Mouse (Mus musculus): Measurements from ENCODE around the gene Cldn16.

- no peak for TF ChIP-seq POLR2A (IDR thresholded peaks at IDR 0.05; ENCODE audit: extremely low read depth, insufficient read depth, low read length)
- no peak for TF ChIP-seq CTCF (IDR thresholded peaks at IDR 0.05; ENCODE audit: low read depth, low read length)
Measured at GRCm38 (mm10) chr16:26430246-26430645, 32.7 kb upstream of the Cldn16 start.

Measured in liver, adult 2 months (tissue).